Mouse (Mus musculus) testis, adult 2 months (tissue): ENCODE data around the gene Foxn3.

ENCODE experiments used
- CTCF ChIP-seq: fragments of 200-500 bp; IDR thresholded peaks from 2 replicates; pipeline ENCODE4 v1.5.1; 2012; ENCODE audit warnings: low read depth, mild to moderate bottlenecking, inconsistent platforms, low read length, moderate library complexity; ENCODE audit not compliant: control insufficient read depth, insufficient read depth, insufficient replicate concordance
- POLR2A ChIP-seq: fragments of 200-500 bp; IDR thresholded peaks from 2 replicates; pipeline ENCODE4 v1.6.1; 2012; ENCODE audit warnings: low read depth, mild to moderate bottlenecking, inconsistent platforms, low read length, moderate library complexity; ENCODE audit not compliant: control insufficient read depth

GRCm38 (mm10) chr12:99305324-99305723 is 258.1 kb downstream of the Foxn3 start:
- TF ChIP-seq CTCF (no peak), POLR2A (no peak)
